Mouse (Mus musculus): ENCODE data around the gene Sdhc. TPM values are rescaled to one million over a fixed set of nuclear protein-coding genes. Genes with fewer than 3 reads are reported as not detected.

Sdhc gene
- 184 and 192 TPM in 2 replicates for polyA plus RNA-seq (2012; rRNA removed)

DNA sequence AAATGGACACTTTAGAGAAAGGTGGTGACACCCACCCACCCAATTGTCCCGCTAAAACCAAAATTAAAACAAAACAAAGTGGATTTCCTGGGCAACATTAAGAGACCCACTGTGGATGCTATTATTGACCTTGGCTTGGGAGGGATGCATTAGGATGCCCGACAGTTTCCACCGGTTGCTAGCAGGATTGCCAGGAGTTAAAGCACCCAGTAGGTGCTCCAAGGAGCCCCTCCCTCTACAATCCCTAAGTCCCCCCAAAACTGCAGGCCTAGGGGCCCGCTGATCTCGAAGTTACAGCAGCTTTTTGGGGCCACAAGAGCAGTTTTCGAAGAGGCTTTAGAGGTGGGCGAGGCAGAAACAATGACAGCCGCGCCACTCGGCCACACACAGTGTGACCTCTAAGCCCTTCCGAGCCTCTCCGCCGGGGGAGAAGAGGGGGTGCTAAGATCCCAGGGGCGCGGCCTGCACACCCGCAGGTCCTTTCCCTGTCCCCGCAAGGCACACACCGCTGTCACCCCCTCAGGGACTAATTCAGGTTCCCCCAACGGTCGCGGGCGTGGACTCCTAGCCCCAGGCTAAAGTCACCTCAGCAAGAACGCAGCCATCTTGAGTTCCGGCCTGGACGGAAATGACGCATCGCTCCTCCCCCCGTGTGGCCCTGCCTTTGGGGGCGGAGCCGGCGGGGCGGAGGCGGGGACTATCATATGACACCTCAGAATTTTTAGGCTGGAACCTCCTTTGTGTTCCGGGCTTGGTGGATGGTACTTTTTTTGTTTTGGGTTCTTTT is at the start of gene Sdhc, which contains the start of gene Mpz:
Gene Sdhc (minus strand): TSS at position 630 of the 787 bp plus-strand sequence.
Gene Mpz (plus strand): TSS at position 738 of the 787 bp plus-strand sequence.

GRCm38 (mm10) chr1:171195887-171196397 is 45.5 kb upstream of the Sdhc start, which contains the start of gene Pcp4l1:
Gene Pcp4l1, minus strand, starts transcription at chr1:171196268.

GRCm38 (mm10) chr1:171113873-171114299 is 36.5 kb downstream of the Sdhc start, which contains the start of gene Cfap126:
Gene Cfap126, plus strand, starts transcription at chr1:171113918.

Other genes starting within 250 kb of the Sdhc start
- gene Fcrlb, start 237.7 kb downstream of the Sdhc start, polyA plus RNA-seq (2012; rRNA removed), result 0.16 and 0.21 TPM in 2 replicates
- gene Fcrla, start 223.0 kb downstream of the Sdhc start, polyA plus RNA-seq (2012; rRNA removed), result 5.1 and 8.6 TPM in 2 replicates
- 15.1 and 16.6 TPM in 2 replicates for gene Fcgr2b, start 174.1 kb downstream of the Sdhc start, polyA plus RNA-seq (2012; rRNA removed)
- gene Fcgr4, start 131.7 kb downstream of the Sdhc start, polyA plus RNA-seq (2012; rRNA removed), result 14.2 and 16.1 TPM in 2 replicates
- gene Fcgr3, start 85.7 kb downstream of the Sdhc start, polyA plus RNA-seq (2012; rRNA removed), result 39.4 and 40.8 TPM in 2 replicates
- gene Cfap126, start 36.7 kb downstream of the Sdhc start, polyA plus RNA-seq (2012; rRNA removed), result 2.9 and 3.3 TPM in 2 replicates
- gene Mpz, start 108 bp upstream of the Sdhc start, polyA plus RNA-seq (2012; rRNA removed), result 0.12 and 0.14 TPM in 2 replicates
- gene Pcp4l1, start 45.7 kb upstream of the Sdhc start, polyA plus RNA-seq (2012; rRNA removed), result 6.4 and 7.7 TPM in 2 replicates
- gene Nr1i3, start 63.4 kb upstream of the Sdhc start, polyA plus RNA-seq (2012; rRNA removed), result 22.1 and 22.4 TPM in 2 replicates
- gene Tomm40l, start 71.9 kb upstream of the Sdhc start, polyA plus RNA-seq (2012; rRNA removed), result 8.5 and 9.6 TPM in 2 replicates
- 8,837 and 9,746 TPM in 2 replicates for gene Apoa2, start 74.5 kb upstream of the Sdhc start, polyA plus RNA-seq (2012; rRNA removed)
- 137 and 142 TPM in 2 replicates for gene Fcer1g, start 83.8 kb upstream of the Sdhc start, polyA plus RNA-seq (2012; rRNA removed)
- 0.38 and 0.57 TPM in 2 replicates for gene Adamts4, start 99.8 kb upstream of the Sdhc start, polyA plus RNA-seq (2012; rRNA removed)
- gene Ndufs2, start 100.8 kb upstream of the Sdhc start, polyA plus RNA-seq (2012; rRNA removed), result 88.9 and 92.7 TPM in 2 replicates
- 16.3 and 19.1 TPM in 2 replicates for gene B4galt3, start 119.7 kb upstream of the Sdhc start, polyA plus RNA-seq (2012; rRNA removed)
- gene Ppox, start 130.6 kb upstream of the Sdhc start, polyA plus RNA-seq (2012; rRNA removed), result 93.0 and 104 TPM in 2 replicates
- gene Usp21, start 137.4 kb upstream of the Sdhc start, polyA plus RNA-seq (2012; rRNA removed), result 16.0 and 16.9 TPM in 2 replicates
- gene Ufc1, start 144.4 kb upstream of the Sdhc start, polyA plus RNA-seq (2012; rRNA removed), result 23.6 and 24.6 TPM in 2 replicates
- 20.5 and 20.8 TPM in 2 replicates for gene Dedd, start 178.5 kb upstream of the Sdhc start, polyA plus RNA-seq (2012; rRNA removed)
- gene Nit1, start 195.0 kb upstream of the Sdhc start, polyA plus RNA-seq (2012; rRNA removed), result 59.7 and 61.3 TPM in 2 replicates
- gene Pfdn2, start 195.1 kb upstream of the Sdhc start, polyA plus RNA-seq (2012; rRNA removed), result 28.2 and 36.2 TPM in 2 replicates
- 0.13 and 0.22 TPM in 2 replicates for gene Klhdc9, start 210.2 kb upstream of the Sdhc start, polyA plus RNA-seq (2012; rRNA removed)
- 0.38 and 0.41 TPM in 2 replicates for gene Nectin4, start 219.5 kb upstream of the Sdhc start, polyA plus RNA-seq (2012; rRNA removed)
- 6.1 and 6.7 TPM in 2 replicates for gene Arhgap30, start 238.4 kb upstream of the Sdhc start, polyA plus RNA-seq (2012; rRNA removed)